Mouse (Mus musculus) C2C12 (cell line): Measurements from ENCODE around the gene Ahcyl2.

Source experiments
- CTCF ChIP-seq: IDR thresholded peaks from one replicate; pipeline ENCODE4 v1.5.1; 2011; ENCODE audit not compliant: control insufficient read depth, insufficient read depth, insufficient read length
- MYOG ChIP-seq: IDR thresholded peaks from one replicate; pipeline ENCODE4 v1.6.1; 2011; ENCODE audit not compliant: control insufficient read depth, insufficient read length; ENCODE audit errors: extremely low read depth

- TF ChIP-seq CTCF (peak; percentile 86), MYOG (no peak)
These were observed 9.4 kb upstream of the Ahcyl2 start for GRCm38 (mm10) chr6:29758417-29758816.
